Mouse (Mus musculus): ENCODE measurements at regions not wholly inside any gene's neighbourhood (a gene's known extent, or its start where the extent isn't known, plus 50 kb on each side); places are given as distances from the start of the nearest gene placed in this dataset.

GRCm38 (mm10) chr2:114410717-114411116, 209.4 kb upstream of the Zfp770 start:
- Histone ChIP-seq H3K36me3 (replicated peaks; ENCODE audit: control insufficient read depth, insufficient read depth, low read depth) (no peaks in the 10 kb centered on the region), H3K9me3 (ENCODE audit: control insufficient read depth, low read length) (no peaks in the 10 kb centered on the region), H3K4me3 (ENCODE audit: insufficient read depth in 1 of 2, low read depth in 2 of 2, low read length in 2 of 2) (no peak overlapping the region), H3K27ac (no peak overlapping the region), H3K4me2 (ENCODE audit: low read depth) (no peak overlapping the region), H3K4me1 (replicated peaks; ENCODE audit: control insufficient read depth in 2 of 2, insufficient read depth in 2 of 2, low read length in 1 of 2) (no peaks in the 10 kb centered on the region), H3K27me3 (ENCODE audit: control insufficient read depth, insufficient read depth, low read length) (no peaks in the 10 kb centered on the region), H3K9ac (replicated peaks) (no peak overlapping the region)
- DNase-seq (ENCODE audit: low read depth in 3 of 3, low spot score in 3 of 3) (no peak), ATAC-seq (ENCODE audit: insufficient read depth) (no peak)
- TF ChIP-seq EP300 (IDR thresholded peaks at IDR 0.05; ENCODE audit: low read depth): no peak
- no peak for TF ChIP-seq CTCF (IDR thresholded peaks at IDR 0.05; ENCODE audit: low read depth)
- WGBS (ENCODE audit: insufficient replicate concordance): 59% methylated on average over 3 of the region's 3 CpGs

- Histone ChIP-seq H3K27ac (no peak overlapping the region), H3K27me3 (ENCODE audit: control insufficient read depth, insufficient read depth, low read length) (no peaks in the 10 kb centered on the region), H3K4me3 (ENCODE audit: insufficient read depth in 1 of 2, low read depth in 2 of 2, low read length in 2 of 2) (no peak overlapping the region), H3K9me3 (ENCODE audit: control insufficient read depth, low read length) (no peaks in the 10 kb centered on the region), H3K4me2 (ENCODE audit: low read depth) (no peak overlapping the region), H3K9ac (replicated peaks) (no peak overlapping the region), H3K36me3 (replicated peaks; ENCODE audit: control insufficient read depth, insufficient read depth, low read depth) (no peaks in the 10 kb centered on the region), H3K4me1 (replicated peaks; ENCODE audit: control insufficient read depth in 2 of 2, insufficient read depth in 2 of 2, low read length in 1 of 2) (no peaks in the 10 kb centered on the region)
- no peak for ATAC-seq (ENCODE audit: insufficient read depth)
- no peak for DNase-seq (ENCODE audit: low read depth in 3 of 3, low spot score in 3 of 3)
- TF ChIP-seq EP300 (IDR thresholded peaks at IDR 0.05; ENCODE audit: low read depth) (no peak), CTCF (IDR thresholded peaks at IDR 0.05; ENCODE audit: low read depth) (no peak)
Observed at GRCm38 (mm10) chr2:114409542-114409941, 208.3 kb upstream of the Zfp770 start.

GRCm38 (mm10) chr2:114407408-114407807, 206.1 kb upstream of the Zfp770 start:
- H3K9me3 ChIP-seq (ENCODE audit: control insufficient read depth, low read length): no peaks in the 10 kb centered on the region
- no peak overlapping the region for H3K4me3 ChIP-seq (ENCODE audit: insufficient read depth in 1 of 2, low read depth in 2 of 2, low read length in 2 of 2)
- no peaks in the 10 kb centered on the region for H3K4me1 ChIP-seq (replicated peaks; ENCODE audit: control insufficient read depth in 2 of 2, insufficient read depth in 2 of 2, low read length in 1 of 2)
- DNase-seq (ENCODE audit: low read depth in 3 of 3, low spot score in 3 of 3) (no peak), ATAC-seq (ENCODE audit: insufficient read depth) (no peak)
- TF ChIP-seq EP300 (IDR thresholded peaks at IDR 0.05; ENCODE audit: low read depth) (no peak), CTCF (IDR thresholded peaks at IDR 0.05; ENCODE audit: low read depth) (no peak)
- H3K9ac ChIP-seq (replicated peaks): no peak overlapping the region
- no peak overlapping the region for H3K4me2 ChIP-seq (ENCODE audit: low read depth)
- no peaks in the 10 kb centered on the region for H3K36me3 ChIP-seq (replicated peaks; ENCODE audit: control insufficient read depth, insufficient read depth, low read depth)
- WGBS (ENCODE audit: insufficient replicate concordance): 34% methylated on average over 5 of the region's 5 CpGs
- H3K27me3 ChIP-seq (ENCODE audit: control insufficient read depth, insufficient read depth, low read length): no peaks in the 10 kb centered on the region
- no peak overlapping the region for H3K27ac ChIP-seq

DNA sequence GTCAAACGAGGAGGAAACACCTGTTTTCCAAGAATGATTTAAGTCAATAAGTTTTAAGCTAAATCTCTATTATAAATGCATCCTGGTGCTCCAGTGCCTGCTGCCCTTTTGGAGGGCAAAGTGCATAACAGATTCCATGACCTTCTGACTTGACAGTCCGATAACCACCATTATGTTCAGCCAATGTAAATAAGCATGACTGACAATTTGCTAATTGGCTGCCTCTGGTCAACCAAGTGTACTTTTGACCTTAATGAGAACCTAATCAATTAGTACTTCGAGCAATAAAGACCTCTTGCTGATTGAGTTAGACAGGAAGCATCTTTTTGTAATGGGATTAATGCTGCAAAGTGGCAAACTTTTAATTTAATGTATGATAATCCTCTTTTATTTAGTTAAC, 183.3 kb upstream of the Zfp770 start:
- DNase-seq (ENCODE audit: low read depth in 3 of 3, low spot score in 3 of 3): no peak
- 37% methylated on average over 3 of the region's 3 CpGs for WGBS (ENCODE audit: insufficient replicate concordance)

DNA sequence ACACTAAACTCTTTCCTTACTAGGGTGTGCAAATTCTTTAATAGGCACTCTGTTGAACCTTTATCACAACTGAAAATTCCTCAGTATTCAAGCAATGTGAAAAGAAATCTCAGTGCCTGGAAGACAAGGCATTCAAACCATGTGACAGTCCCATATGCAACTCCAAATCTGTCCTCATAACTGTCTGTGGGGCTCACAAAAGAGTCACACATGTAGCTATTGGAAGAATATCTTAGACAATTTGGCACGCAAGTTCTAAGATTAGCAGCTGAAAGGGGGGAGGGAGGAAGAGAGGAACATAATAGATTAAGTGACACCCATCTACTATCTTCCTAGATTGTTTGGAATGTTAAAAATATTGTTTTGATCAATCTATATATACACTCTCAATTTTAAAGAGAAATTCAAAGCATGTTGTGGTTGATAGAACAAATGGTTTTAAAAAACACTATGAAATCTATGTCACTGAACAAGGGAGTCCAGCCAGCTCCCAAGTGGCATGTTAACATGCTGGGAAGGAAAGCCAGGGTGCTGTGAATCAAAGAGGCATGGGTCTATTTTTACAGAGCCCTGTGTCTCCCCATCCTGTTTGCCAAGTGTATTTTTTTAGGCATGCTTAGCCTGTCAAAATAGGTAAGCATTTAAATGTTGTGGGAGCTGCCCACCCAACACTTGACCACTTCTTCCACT, 177.7 kb upstream of the Zfp770 start:
- Histone ChIP-seq H3K4me3 (ENCODE audit: insufficient read depth in 1 of 2, low read depth in 2 of 2, low read length in 2 of 2) (no peak overlapping the region), H3K27ac (no peak overlapping the region), H3K27me3 (ENCODE audit: control insufficient read depth, insufficient read depth, low read length) (no peaks in the 10 kb centered on the region), H3K36me3 (replicated peaks; ENCODE audit: control insufficient read depth, insufficient read depth, low read depth) (no peaks in the 10 kb centered on the region), H3K9ac (replicated peaks) (no peak overlapping the region), H3K4me1 (replicated peaks; ENCODE audit: control insufficient read depth in 2 of 2, insufficient read depth in 2 of 2, low read length in 1 of 2) (no peaks in the 10 kb centered on the region), H3K4me2 (ENCODE audit: low read depth) (no peak overlapping the region), H3K9me3 (ENCODE audit: control insufficient read depth, low read length) (no peaks in the 10 kb centered on the region)
- ATAC-seq (ENCODE audit: insufficient read depth) (no peak), DNase-seq (ENCODE audit: low read depth in 3 of 3, low spot score in 3 of 3) (no peak)
- 56% methylated on average over 1 of the region's 1 CpGs for WGBS (ENCODE audit: insufficient replicate concordance)
- TF ChIP-seq CTCF (IDR thresholded peaks at IDR 0.05; ENCODE audit: low read depth): no peak
- TF ChIP-seq EP300 (IDR thresholded peaks at IDR 0.05; ENCODE audit: low read depth): no peak

More for the DNA sequence above, 183.3 kb upstream of the Zfp770 start:
- TF ChIP-seq EP300 (IDR thresholded peaks at IDR 0.05; ENCODE audit: low read depth): no peak
- no peak for TF ChIP-seq CTCF (IDR thresholded peaks at IDR 0.05; ENCODE audit: low read depth)
- no peak overlapping the region for H3K4me2 ChIP-seq (ENCODE audit: low read depth)
- H3K4me1 ChIP-seq (replicated peaks; ENCODE audit: control insufficient read depth in 2 of 2, insufficient read depth in 2 of 2, low read length in 1 of 2): no peaks in the 10 kb centered on the region
- no peaks in the 10 kb centered on the region for H3K27me3 ChIP-seq (ENCODE audit: control insufficient read depth, insufficient read depth, low read length)
- ATAC-seq (ENCODE audit: insufficient read depth): no peak
- H3K4me3 ChIP-seq (ENCODE audit: insufficient read depth in 1 of 2, low read depth in 2 of 2, low read length in 2 of 2): no peak overlapping the region
- no peak overlapping the region for H3K27ac ChIP-seq
- no peak overlapping the region for H3K9ac ChIP-seq (replicated peaks)
- no peaks in the 10 kb centered on the region for H3K9me3 ChIP-seq (ENCODE audit: control insufficient read depth, low read length)
- H3K36me3 ChIP-seq (replicated peaks; ENCODE audit: control insufficient read depth, insufficient read depth, low read depth): no peaks in the 10 kb centered on the region

Data from liver, embryonic 14.5 days (tissue).